Mouse (Mus musculus) spleen, adult 18-20 months (tissue): ENCODE measurements around the gene Vrtn.

Experiments used
- DNase-seq, 2 experiments: peaks; one replicate each; pipeline ENCODE4 v3.0.0; 2022; ENCODE audit warnings: mixed read lengths in 2 of 2

Vrtn gene

GRCm38 (mm10) chr12:84691347-84691746, 50.5 kb downstream of the Vrtn start:
- no peak for DNase-seq

GRCm38 (mm10) chr12:84692141-84692540, 51.3 kb downstream of the Vrtn start:
- DNase-seq, result no peak

GRCm38 (mm10) chr12:84698319-84699081, 57.7 kb downstream of the Vrtn start, which contains the start of gene Syndig1l:
TSS of gene Syndig1l (minus strand) at chr12:84698831.
- peak; percentile 13 to 59 for DNase-seq
